Mouse (Mus musculus) bone marrow, adult 2 months (tissue): ENCODE measurements around the gene Mpdu1.

ENCODE experiments used
- CTCF ChIP-seq: fragments of 200-500 bp; IDR thresholded peaks from 2 replicates; pipeline ENCODE4 v1.5.1; 2011; ENCODE audit warnings: low read length, control low read depth; ENCODE audit not compliant: control insufficient read depth, insufficient read depth
- POLR2A ChIP-seq: fragments of 200-500 bp; IDR thresholded peaks from 2 replicates; pipeline ENCODE4 v1.6.1; 2011; ENCODE audit warnings: low read depth, mild to moderate bottlenecking, control low read depth, low read length, borderline replicate concordance; ENCODE audit not compliant: control insufficient read depth

- TF ChIP-seq CTCF (no peak), POLR2A (no peak)
Observed at GRCm38 (mm10) chr11:69622406-69622805, 40.0 kb downstream of the Mpdu1 start.
